Mouse (Mus musculus) liver, adult 2 months (tissue): Measurements from ENCODE around the gene Qsox2. TPM values are rescaled to one million over a fixed set of nuclear protein-coding genes. Genes with fewer than 3 reads are reported as not detected.

ENCODE experiments used
- DNase-seq: peaks from one replicate; pipeline ENCODE4 v3.0.0-alpha.2; 2011; ENCODE audit warnings: low read depth, low spot score; ENCODE audit errors: extremely low read depth
- H3K27ac ChIP-seq: fragments of 200-500 bp; replicated peaks from 2 replicates; pipeline ENCODE4 v1.5.1; 2012; ENCODE audit warnings: low read depth, mild to moderate bottlenecking, control low read depth, inconsistent platforms, low read length; ENCODE audit not compliant: insufficient read depth
- H3K27me3 ChIP-seq: fragments of 200-500 bp; 2 replicates; pipeline ENCODE4 v1.6.1; 2012; ENCODE audit warnings: mild to moderate bottlenecking, moderate library complexity, low read length, inconsistent platforms; ENCODE audit not compliant: control insufficient read depth, insufficient read depth
- H3K36me3 ChIP-seq: fragments of 200-500 bp; 2 replicates; pipeline ENCODE4 v1.6.1; 2012; ENCODE audit warnings: low read length, inconsistent platforms; ENCODE audit not compliant: control insufficient read depth, insufficient read depth
- H3K4me1 ChIP-seq: fragments of 200-500 bp; 2 replicates; pipeline ENCODE4 v1.6.1; 2011; ENCODE audit warnings: low read length; ENCODE audit not compliant: control insufficient read depth, insufficient read depth
- H3K4me3 ChIP-seq: fragments of 200-500 bp; 2 replicates; pipeline ENCODE4 v1.5.1; 2011; ENCODE audit warnings: low read depth, mild to moderate bottlenecking, control low read depth, low read length, moderate library complexity; ENCODE audit not compliant: insufficient read depth
- H3K79me2 ChIP-seq: fragments of 200-500 bp; 2 replicates; pipeline ENCODE4 v1.6.1; 2012; ENCODE audit warnings: inconsistent platforms, mild to moderate bottlenecking, low read length, moderate library complexity; ENCODE audit not compliant: control insufficient read depth, insufficient read depth
- H3K9ac ChIP-seq: fragments of 200-500 bp; 2 replicates; pipeline ENCODE4 v1.6.1; 2012; ENCODE audit warnings: low read depth, mild to moderate bottlenecking, control low read depth, inconsistent platforms, low read length
- CTCF ChIP-seq: fragments of 200-500 bp; IDR thresholded peaks from 2 replicates; pipeline ENCODE4 v1.5.1; 2011; ENCODE audit warnings: low read depth, low read length, control low read depth
- POLR2A ChIP-seq: fragments of 200-500 bp; IDR thresholded peaks from 2 replicates; pipeline ENCODE4 v1.6.1; 2011; ENCODE audit warnings: low read length, control low read depth; ENCODE audit not compliant: insufficient read depth; ENCODE audit errors: extremely low read depth
- WGBS: fragments of 180-500 bp; shearing (Covaris S2); methylation state at CpG from one replicate; pipeline ENCODE4 v1.1.7; 2018; 5-methylcytosine and 5-hydroxymethylcytosine counted together
- polyA plus RNA-seq: library from polyadenylated mRNA; depleted of rRNA; stranded (reverse); fragments of >200 nt; gene quantifications from 2 replicates; pipeline ENCODE4 v1.2.3, GENCODE M21; 2012
- total RNA-seq: library from RNA; depleted of rRNA; stranded (reverse); fragments of >200 nt; gene quantifications from 2 replicates; pipeline ENCODE4 v1.2.3, GENCODE M21; 2014

The Qsox2 gene
- total and polyA plus RNA-seq, 2 experiments: 4.1 to 4.4 TPM

- no peak for TF ChIP-seq CTCF
- TF ChIP-seq POLR2A: no peak
- Histone ChIP-seq H3K79me2 (no peaks in the 10 kb centered on the region; the same call in 1 of the 2 replicates), H3K4me3 (no peak overlapping the region), H3K27ac (no peak overlapping the region), H3K27me3 (no peaks in the 10 kb centered on the region), H3K4me1 (peaks cover 3% of the 10 kb centered on the region; the same call in 1 of the 2 replicates), H3K36me3 (no peaks in the 10 kb centered on the region), H3K9ac (no peak overlapping the region)
- whole genome bisulfite sequencing: 79% methylated on average over 2 of the region's 2 CpGs
- DNase-seq: no peak
Measured at GRCm38 (mm10) chr2:26234771-26235170, 2.6 kb downstream of the Qsox2 start.

- H3K36me3 ChIP-seq: no peaks in the 10 kb centered on the region
- no peak for DNase-seq
- peaks cover 3% of the 10 kb centered on the region; the same call in 1 of the 2 replicates for H3K4me1 ChIP-seq
- H3K27ac ChIP-seq: no peak overlapping the region
- H3K79me2 ChIP-seq: no peaks in the 10 kb centered on the region; the same call in 1 of the 2 replicates
- TF ChIP-seq POLR2A (no peak), CTCF (no peak)
- no peak overlapping the region for H3K4me3 ChIP-seq
- no peak overlapping the region for H3K9ac ChIP-seq
- no peaks in the 10 kb centered on the region for H3K27me3 ChIP-seq
- WGBS: 91% methylated on average over 5 of the region's 5 CpGs
Measured at GRCm38 (mm10) chr2:26234253-26234652, 3.1 kb downstream of the Qsox2 start.

- H3K36me3 ChIP-seq: no peaks in the 10 kb centered on the region
- DNase-seq: no peak
- H3K27me3 ChIP-seq: no peaks in the 10 kb centered on the region
Measured at GRCm38 (mm10) chr2:26231366-26231765, 6.0 kb downstream of the Qsox2 start.

GRCm38 (mm10) chr2:26230253-26230652 lies 7.1 kb downstream of the Qsox2 start:
- no peak overlapping the region for H3K9ac ChIP-seq
- TF ChIP-seq POLR2A: no peak
- no peak for TF ChIP-seq CTCF
- no peaks in the 10 kb centered on the region for H3K27me3 ChIP-seq
- no peaks in the 10 kb centered on the region for H3K4me1 ChIP-seq
- DNase-seq: no peak
- H3K27ac ChIP-seq: no peak overlapping the region
- H3K36me3 ChIP-seq: no peaks in the 10 kb centered on the region; the same call in 1 of the 2 replicates
- no peak overlapping the region for H3K4me3 ChIP-seq
- 72% methylated on average over 4 of the region's 4 CpGs for WGBS
- H3K79me2 ChIP-seq: no peaks in the 10 kb centered on the region; the same call in 1 of the 2 replicates

More at GRCm38 (mm10) chr2:26231366-26231765, 6.0 kb downstream of the Qsox2 start:
- Histone ChIP-seq H3K4me3 (no peak overlapping the region), H3K27ac (no peak overlapping the region), H3K79me2 (no peaks in the 10 kb centered on the region; the same call in 1 of the 2 replicates), H3K9ac (no peak overlapping the region), H3K4me1 (no peaks in the 10 kb centered on the region)
- no peak for TF ChIP-seq POLR2A
- 81% methylated on average over 3 of the region's 3 CpGs for WGBS

DNA sequence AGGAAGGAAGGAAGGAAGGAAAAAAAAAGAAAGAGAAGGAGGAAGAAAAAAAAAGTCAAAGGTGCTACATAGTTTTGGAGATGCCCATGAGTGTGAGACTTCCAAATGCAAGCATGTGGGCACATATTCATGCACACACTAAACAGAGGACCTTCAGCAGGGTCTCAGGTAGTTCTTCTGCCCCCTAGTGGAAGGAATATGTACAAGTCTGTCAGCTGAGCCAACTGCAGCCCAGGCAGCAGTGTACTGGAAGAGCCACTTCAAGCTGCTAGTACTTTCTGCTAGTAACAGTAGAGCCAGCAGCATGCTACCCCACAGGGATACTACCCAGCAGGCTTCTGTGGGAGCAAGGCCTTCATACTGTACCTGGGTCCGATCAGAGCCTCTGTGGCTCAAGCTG lies 9.5 kb downstream of the Qsox2 start:
- H3K79me2 ChIP-seq: no peaks in the 10 kb centered on the region; the same call in 1 of the 2 replicates
- H3K27ac ChIP-seq: no peak overlapping the region
- H3K4me3 ChIP-seq: no peak overlapping the region
- no peaks in the 10 kb centered on the region for H3K4me1 ChIP-seq
- peaks cover 3% of the 10 kb centered on the region; the same call in 1 of the 2 replicates for H3K36me3 ChIP-seq
- no peak overlapping the region for H3K9ac ChIP-seq
- DNase-seq: peak; percentile 43
- TF ChIP-seq POLR2A (no peak), CTCF (peak; percentile 66)
- H3K27me3 ChIP-seq: no peaks in the 10 kb centered on the region
- 90% methylated on average over 1 of the region's 1 CpGs for WGBS

DNA sequence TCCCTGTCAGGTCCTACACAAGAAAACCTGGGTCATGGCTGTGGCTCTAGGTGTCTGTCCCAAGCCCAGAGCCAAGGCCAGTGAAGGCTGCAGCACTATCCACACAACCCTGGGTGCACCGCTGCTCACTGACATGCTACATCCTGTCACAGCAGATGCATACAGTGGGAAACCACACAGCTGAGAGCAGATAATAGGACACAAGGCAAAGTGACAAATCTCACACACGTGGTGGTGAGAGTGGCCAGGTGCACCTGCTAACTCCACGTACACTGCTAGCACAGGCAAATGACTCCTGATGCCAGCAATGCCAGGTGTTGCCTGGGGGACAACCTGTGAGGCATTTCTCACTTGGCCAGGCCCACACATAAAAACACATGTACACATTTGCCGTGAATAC lies 12.1 kb downstream of the Qsox2 start:
- 89% methylated on average over 4 of the region's 4 CpGs for WGBS

More for the DNA sequence above, 12.1 kb downstream of the Qsox2 start:
- H3K9ac ChIP-seq: no peak overlapping the region
- H3K79me2 ChIP-seq: no peaks in the 10 kb centered on the region
- H3K4me1 ChIP-seq: no peaks in the 10 kb centered on the region
- no peak for TF ChIP-seq CTCF
- peaks cover 10% of the 10 kb centered on the region; the same call in 1 of the 2 replicates for H3K36me3 ChIP-seq
- no peaks in the 10 kb centered on the region for H3K27me3 ChIP-seq
- DNase-seq: no peak
- H3K4me3 ChIP-seq: no peak overlapping the region
- no peak overlapping the region for H3K27ac ChIP-seq
